Mouse (Mus musculus) midbrain, embryonic 14.5 days (tissue): ENCODE data around the gene Gm20696. TPM values are rescaled to one million over a fixed set of nuclear protein-coding genes. Genes with fewer than 3 reads are reported as not detected.

Experiments
- ATAC-seq: fragments of 200-750 bp; cut with Nextera tagmentation; 2 replicates; pipeline ENCODE4 v1.8.0; 2017; ENCODE audit warnings: moderate number of reproducible peaks, moderate library complexity; ENCODE audit not compliant: low FRiP score, low TSS enrichment
- DNase-seq: peaks from one replicate; pipeline ENCODE4 v3.0.0-alpha.2; 2015
- H3K27ac ChIP-seq: fragments of 300-500 bp; sonication (generic); replicated peaks from 2 replicates; pipeline ENCODE4 v1.5.1; 2014; ENCODE audit warnings: mild to moderate bottlenecking, low read depth, low read length, moderate library complexity
- H3K27me3 ChIP-seq: fragments of 300-500 bp; sonication (generic); 2 replicates; pipeline ENCODE4 v1.6.1; 2014; ENCODE audit warnings: low read length, control low read depth, mixed read lengths; ENCODE audit not compliant: control insufficient read depth, insufficient read depth
- H3K36me3 ChIP-seq: fragments of 300-500 bp; sonication (generic); 2 replicates; pipeline ENCODE4 v1.6.1; 2014; ENCODE audit warnings: low read length, control low read depth; ENCODE audit not compliant: control insufficient read depth, insufficient read depth
- H3K4me1 ChIP-seq: fragments of 300-500 bp; sonication (generic); 2 replicates; pipeline ENCODE4 v1.6.1; 2014; ENCODE audit warnings: mild to moderate bottlenecking, antibody characterized with exemption, low read length, control low read depth; ENCODE audit not compliant: control insufficient read depth, insufficient read depth
- H3K4me2 ChIP-seq: fragments of 300-500 bp; sonication (generic); 2 replicates; pipeline ENCODE4 v1.6.1; 2014; ENCODE audit warnings: mild to moderate bottlenecking, low read length, moderate library complexity
- H3K4me3 ChIP-seq: fragments of 300-500 bp; sonication (generic); replicated peaks from 2 replicates; pipeline ENCODE4 v1.5.1; 2014; ENCODE audit warnings: low read depth, low read length
- H3K9ac ChIP-seq: fragments of 300-500 bp; sonication (generic); replicated peaks from 2 replicates; pipeline ENCODE4 v1.6.1; 2014; ENCODE audit warnings: mild to moderate bottlenecking, low read length, moderate library complexity
- H3K9me3 ChIP-seq: fragments of 300-500 bp; sonication (generic); 2 replicates; pipeline ENCODE4 v1.6.1; 2016; ENCODE audit warnings: low read length, control low read depth, mixed read lengths; ENCODE audit not compliant: control insufficient read depth
- WGBS: fragments of 180-500 bp; shearing (Covaris S2); extraction: QIAGEN DNeasy Blood & Tissue Kit; methylation state at CpG from one replicate; pipeline ENCODE4 v1.1.7; 2014; 5-methylcytosine and 5-hydroxymethylcytosine counted together
- polyA plus RNA-seq: library from polyadenylated mRNA; unstranded; fragments of >200 nt; fragmentation: Nextera tagmentation; extraction: Ambion mirVana; gene quantifications from 2 replicates; pipeline ENCODE4 v1.2.1, GENCODE M21; 2014

Gene Gm20696
- polyA plus RNA-seq, 1 experiment from 2014 or later = 4.0 TPM

GRCm38 (mm10) chr6:99611866-99612265 lies 54.7 kb downstream of the Gm20696 start:
- DNase-seq = no peak
- Histone ChIP-seq H3K9ac (no peak overlapping the region), H3K27ac (no peak overlapping the region)

GRCm38 (mm10) chr6:99610454-99611427 lies 55.9 kb downstream of the Gm20696 start:
- WGBS = 66% methylated on average over 14 of the region's 14 CpGs
- no peak overlapping the region for H3K4me2 ChIP-seq
- H3K9ac ChIP-seq = no peak overlapping the region
- H3K4me3 ChIP-seq = no peak overlapping the region
- ATAC-seq = no peak
- H3K27ac ChIP-seq = no peak overlapping the region
- no peaks in the 10 kb centered on the region for H3K9me3 ChIP-seq
- no peaks in the 10 kb centered on the region for H3K36me3 ChIP-seq
- no peak for DNase-seq
- H3K27me3 ChIP-seq = peaks cover 4% of the 10 kb centered on the region; the same call in 1 of the 2 replicates
- peaks cover 9% of the 10 kb centered on the region for H3K4me1 ChIP-seq

More at GRCm38 (mm10) chr6:99611866-99612265, 54.7 kb downstream of the Gm20696 start:
- Histone ChIP-seq H3K4me1 (peaks cover 10% of the 10 kb centered on the region), H3K4me2 (no peak overlapping the region), H3K36me3 (no peaks in the 10 kb centered on the region), H3K27me3 (peaks cover 4% of the 10 kb centered on the region; the same call in 1 of the 2 replicates), H3K9me3 (no peaks in the 10 kb centered on the region), H3K4me3 (no peak overlapping the region)
- no peak for ATAC-seq
- WGBS = 68% methylated on average over 6 of the region's 6 CpGs

GRCm38 (mm10) chr6:99606079-99606478 lies 60.5 kb downstream of the Gm20696 start:
- 48% methylated on average over 7 of the region's 7 CpGs for WGBS
- Histone ChIP-seq H3K4me1 (no peaks in the 10 kb centered on the region), H3K9me3 (no peaks in the 10 kb centered on the region), H3K4me3 (no peak overlapping the region), H3K9ac (no peak overlapping the region), H3K36me3 (no peaks in the 10 kb centered on the region), H3K4me2 (no peak overlapping the region), H3K27ac (no peak overlapping the region), H3K27me3 (no peaks in the 10 kb centered on the region)
- ATAC-seq (no peak), DNase-seq (no peak)

GRCm38 (mm10) chr6:99604758-99605157 lies 61.8 kb downstream of the Gm20696 start:
- H3K27ac ChIP-seq = no peak overlapping the region
- peaks cover 2% of the 10 kb centered on the region; the same call in 1 of the 2 replicates for H3K4me1 ChIP-seq
- WGBS = 80% methylated on average over 2 of the region's 2 CpGs
- DNase-seq (peak; percentile 50), ATAC-seq (no peak)
- no peak overlapping the region for H3K4me2 ChIP-seq
- H3K27me3 ChIP-seq = no peaks in the 10 kb centered on the region
- H3K36me3 ChIP-seq = no peaks in the 10 kb centered on the region
- no peak overlapping the region for H3K4me3 ChIP-seq
- H3K9ac ChIP-seq = no peak overlapping the region
- no peaks in the 10 kb centered on the region for H3K9me3 ChIP-seq

GRCm38 (mm10) chr6:99602434-99602833 lies 64.2 kb downstream of the Gm20696 start:
- DNase-seq (no peak), ATAC-seq (no peak)
- H3K27me3 ChIP-seq = no peaks in the 10 kb centered on the region
- peaks cover 11% of the 10 kb centered on the region; the same call in 1 of the 2 replicates for H3K4me1 ChIP-seq
- H3K27ac ChIP-seq = no peak overlapping the region
- no peak overlapping the region for H3K4me3 ChIP-seq
- no peak overlapping the region for H3K9ac ChIP-seq
- no peak overlapping the region for H3K4me2 ChIP-seq
- 92% methylated on average over 7 of the region's 7 CpGs for WGBS
- no peaks in the 10 kb centered on the region for H3K9me3 ChIP-seq
- no peaks in the 10 kb centered on the region for H3K36me3 ChIP-seq

- H3K9ac ChIP-seq = no peak overlapping the region
- DNase-seq (no peak), ATAC-seq (no peak)
- no peak overlapping the region for H3K4me2 ChIP-seq
- no peak overlapping the region for H3K27ac ChIP-seq
- no peaks in the 10 kb centered on the region for H3K9me3 ChIP-seq
- H3K36me3 ChIP-seq = no peaks in the 10 kb centered on the region
- 80% methylated on average over 8 of the region's 8 CpGs for WGBS
- H3K4me1 ChIP-seq = peaks cover 11% of the 10 kb centered on the region; the same call in 1 of the 2 replicates
- no peak overlapping the region for H3K4me3 ChIP-seq
- H3K27me3 ChIP-seq = no peaks in the 10 kb centered on the region
Observed at GRCm38 (mm10) chr6:99600886-99601285, 65.7 kb downstream of the Gm20696 start.

GRCm38 (mm10) chr6:99600168-99600793 lies 66.3 kb downstream of the Gm20696 start:
- DNase-seq (peak; percentile 90), ATAC-seq (0 out of 2 replicates have a peak, but pooled peaks have one; percentile 66)
- H3K36me3 ChIP-seq = no peaks in the 10 kb centered on the region
- H3K9ac ChIP-seq = no peak overlapping the region
- H3K9me3 ChIP-seq = no peaks in the 10 kb centered on the region
- WGBS = 30% methylated on average over 10 of the region's 10 CpGs
- H3K4me3 ChIP-seq = no peak overlapping the region
- H3K4me1 ChIP-seq = peaks cover 11% of the 10 kb centered on the region; the same call in 1 of the 2 replicates
- peak overlapping the region; percentile 40 for H3K4me2 ChIP-seq
- H3K27ac ChIP-seq = no peak overlapping the region
- H3K27me3 ChIP-seq = no peaks in the 10 kb centered on the region

GRCm38 (mm10) chr6:99599651-99600050 lies 66.9 kb downstream of the Gm20696 start:
- Histone ChIP-seq H3K4me2 (peak overlapping the region; percentile 40), H3K36me3 (no peaks in the 10 kb centered on the region), H3K27ac (peak overlapping the region; percentile 49; the same call in 1 of the 2 replicates), H3K9me3 (no peaks in the 10 kb centered on the region), H3K9ac (no peak overlapping the region; the same call in 1 of the 2 replicates), H3K4me3 (no peak overlapping the region), H3K27me3 (no peaks in the 10 kb centered on the region), H3K4me1 (peaks cover 11% of the 10 kb centered on the region; the same call in 1 of the 2 replicates)
- WGBS = 9% methylated on average over 8 of the region's 8 CpGs
- ATAC-seq (no peak), DNase-seq (peak; percentile 67)
